Mouse (Mus musculus) limb, embryonic 14.5 days (tissue): Measurements from ENCODE around the gene Rgs8. TPM values are rescaled to one million over a fixed set of nuclear protein-coding genes. Genes with fewer than 3 reads are reported as not detected.

ENCODE experiments used
- ATAC-seq: fragments of 200-750 bp; cut with Nextera tagmentation; 2 replicates; pipeline ENCODE4 v1.8.0; 2017; ENCODE audit warnings: low read depth, moderate number of reproducible peaks, moderate TSS enrichment; ENCODE audit not compliant: low FRiP score
- DNase-seq: peaks from one replicate; pipeline ENCODE4 v3.0.0-alpha.2; 2015; ENCODE audit warnings: low spot score
- H3K27ac ChIP-seq: fragments of 300-500 bp; sonication (generic); replicated peaks from 2 replicates; pipeline ENCODE4 v1.5.1; 2014; ENCODE audit warnings: low read depth, mild to moderate bottlenecking, low read length, moderate library complexity, mixed read lengths
- H3K27me3 ChIP-seq: fragments of 300-500 bp; sonication (generic); 2 replicates; pipeline ENCODE4 v1.6.1; 2014; ENCODE audit warnings: low read length, mixed read lengths; ENCODE audit not compliant: control insufficient read depth, insufficient read depth
- H3K36me3 ChIP-seq: fragments of 300-500 bp; sonication (generic); 2 replicates; pipeline ENCODE4 v1.6.1; 2014; ENCODE audit warnings: mild to moderate bottlenecking, low read length, moderate library complexity, mixed read lengths; ENCODE audit not compliant: control insufficient read depth, insufficient read depth
- H3K4me1 ChIP-seq: fragments of 300-500 bp; sonication (generic); 2 replicates; pipeline ENCODE4 v1.6.1; 2014; ENCODE audit warnings: antibody characterized with exemption, low read length, mixed read lengths; ENCODE audit not compliant: control insufficient read depth, insufficient read depth
- H3K4me2 ChIP-seq: fragments of 300-500 bp; sonication (generic); replicated peaks from 2 replicates; pipeline ENCODE4 v1.6.1; 2014; ENCODE audit warnings: low read depth, mild to moderate bottlenecking, low read length, moderate library complexity; ENCODE audit not compliant: severe bottlenecking
- H3K4me3 ChIP-seq: fragments of 300-500 bp; sonication (generic); replicated peaks from 2 replicates; pipeline ENCODE4 v1.5.1; 2014; ENCODE audit warnings: low read length
- H3K9ac ChIP-seq: fragments of 300-500 bp; sonication (generic); 2 replicates; pipeline ENCODE4 v1.6.1; 2014; ENCODE audit warnings: mild to moderate bottlenecking, low read depth, low read length, moderate library complexity; ENCODE audit not compliant: severe bottlenecking
- H3K9me3 ChIP-seq: fragments of 300-500 bp; sonication (generic); 2 replicates; pipeline ENCODE4 v1.6.1; 2016; ENCODE audit warnings: low read length; ENCODE audit not compliant: control insufficient read depth
- POLR2A ChIP-seq: fragments of 200-500 bp; IDR thresholded peaks from 2 replicates; pipeline ENCODE4 v1.8.0; 2012; ENCODE audit warnings: inconsistent platforms, mild to moderate bottlenecking, moderate library complexity, borderline replicate concordance; ENCODE audit not compliant: insufficient read depth, insufficient read length; ENCODE audit errors: extremely low read depth
- WGBS: fragments of 180-500 bp; shearing (Covaris S2); extraction: QIAGEN DNeasy Blood & Tissue Kit; methylation state at CpG from one replicate; pipeline ENCODE4 v1.1.7; 2014; 5-methylcytosine and 5-hydroxymethylcytosine counted together
- polyA plus RNA-seq, 2 experiments: library from polyadenylated mRNA; depleted of rRNA in 1 of 2; stranded (reverse) in 1 of 2; unstranded in 1 of 2; fragments of >200 nt; fragmentation: Nextera tagmentation in 1 of 2; extraction: Ambion mirVana in 1 of 2; gene quantifications; 2 replicates each; pipeline versions ENCODE4 v1.2.1 to v1.2.3; 2012 to 2014

Rgs8 gene
- polyA plus RNA-seq, 2 experiments = 1.3 to 1.9 TPM

DNA sequence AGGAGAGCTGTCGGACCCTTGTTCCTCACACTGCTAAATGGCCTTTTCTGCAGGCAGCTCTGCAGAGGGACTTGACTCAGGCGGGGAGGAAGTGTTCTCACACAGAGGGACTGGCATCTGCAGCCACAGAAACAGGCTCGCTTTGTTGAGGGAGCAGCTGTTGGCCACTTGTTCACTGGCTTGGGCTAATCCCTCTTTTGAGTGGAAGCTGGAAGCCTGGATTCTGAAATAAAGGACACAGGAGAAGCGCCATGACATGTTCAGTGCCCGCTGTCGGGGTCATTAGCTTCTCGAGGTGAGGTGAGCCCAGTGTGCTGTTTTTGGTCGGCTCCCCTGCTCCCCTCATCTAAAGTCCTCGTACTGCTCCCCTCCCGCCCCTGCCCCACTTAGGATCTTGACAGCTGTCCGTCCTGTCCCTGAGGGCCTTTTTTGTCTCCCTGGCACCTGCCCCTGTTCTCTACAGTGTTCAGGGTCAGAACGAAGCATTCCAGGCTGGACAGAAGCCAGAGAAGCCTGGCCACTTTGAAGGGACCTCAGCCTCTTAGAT, 50.7 kb downstream of the Rgs8 start:
- Histone ChIP-seq H3K36me3 (no peaks in the 10 kb centered on the region), H3K4me3 (no peak overlapping the region), H3K9ac (no peak overlapping the region), H3K4me1 (peaks cover 52% of the 10 kb centered on the region), H3K27ac (no peak overlapping the region), H3K9me3 (0 out of 2 replicates have a peak, but pooled peaks cover 4% of the 10 kb centered on the region), H3K27me3 (no peaks in the 10 kb centered on the region), H3K4me2 (no peak overlapping the region; the same call in 1 of the 2 replicates)
- 7% methylated on average over 10 of the region's 12 CpGs for WGBS
- TF ChIP-seq POLR2A = no peak
- DNase-seq (peak; percentile 64), ATAC-seq (peak; percentile 49)

DNA sequence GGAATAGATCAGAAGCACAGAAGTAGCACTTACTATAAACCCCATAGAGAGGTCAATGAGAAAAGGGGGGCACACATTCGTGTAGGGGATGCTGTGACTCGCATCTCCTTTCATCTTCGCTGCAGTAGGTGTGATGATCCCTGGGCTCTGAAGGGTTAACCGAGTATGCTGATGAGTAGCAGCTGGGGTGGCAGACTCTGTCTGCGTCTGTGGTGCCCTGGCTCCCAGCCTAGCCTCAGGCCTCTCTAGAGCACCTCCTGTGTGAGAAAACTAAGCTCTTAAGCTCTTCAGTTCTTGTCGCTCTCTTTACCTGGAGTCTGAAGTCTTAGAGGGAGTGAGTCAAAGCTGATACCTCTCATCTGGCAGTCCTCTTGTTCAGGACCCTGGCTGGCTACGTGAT, 51.3 kb downstream of the Rgs8 start:
- WGBS = 9% methylated on average over 7 of the region's 7 CpGs
- 0 out of 2 replicates have a peak, but pooled peaks cover 4% of the 10 kb centered on the region for H3K9me3 ChIP-seq
- DNase-seq = no peak
- no peak overlapping the region for H3K9ac ChIP-seq
- H3K27ac ChIP-seq = no peak overlapping the region
- no peak for ATAC-seq
- H3K4me1 ChIP-seq = peaks cover 46% of the 10 kb centered on the region
- no peak overlapping the region for H3K4me3 ChIP-seq
- no peaks in the 10 kb centered on the region for H3K36me3 ChIP-seq
- no peaks in the 10 kb centered on the region for H3K27me3 ChIP-seq
- no peak overlapping the region for H3K4me2 ChIP-seq
- TF ChIP-seq POLR2A = no peak

- TF ChIP-seq POLR2A = no peak
- 26% methylated on average over 3 of the region's 3 CpGs for WGBS
- H3K36me3 ChIP-seq = no peaks in the 10 kb centered on the region
- DNase-seq (peak; percentile 53), ATAC-seq (peak; percentile 77)
- no peak overlapping the region for H3K27ac ChIP-seq
- H3K27me3 ChIP-seq = no peaks in the 10 kb centered on the region
- no peak overlapping the region for H3K4me2 ChIP-seq
- H3K4me3 ChIP-seq = no peak overlapping the region
- no peak overlapping the region for H3K9ac ChIP-seq
- H3K4me1 ChIP-seq = peaks cover 38% of the 10 kb centered on the region
- 0 out of 2 replicates have a peak, but pooled peaks cover 4% of the 10 kb centered on the region for H3K9me3 ChIP-seq
These were observed 52.2 kb downstream of the Rgs8 start for GRCm38 (mm10) chr1:153704996-153705395.

GRCm38 (mm10) chr1:153708626-153709025, 55.8 kb downstream of the Rgs8 start:
- no peak for ATAC-seq
- H3K4me1 ChIP-seq = peaks cover 17% of the 10 kb centered on the region
- no peak overlapping the region for H3K27ac ChIP-seq
- 83% methylated on average over 5 of the region's 5 CpGs for WGBS
- no peaks in the 10 kb centered on the region for H3K36me3 ChIP-seq
- TF ChIP-seq POLR2A = no peak
- H3K9me3 ChIP-seq = 0 out of 2 replicates have a peak, but pooled peaks cover 4% of the 10 kb centered on the region
- no peaks in the 10 kb centered on the region for H3K27me3 ChIP-seq
- H3K4me2 ChIP-seq = no peak overlapping the region
- no peak overlapping the region for H3K9ac ChIP-seq
- no peak overlapping the region for H3K4me3 ChIP-seq
- DNase-seq = no peak

DNA sequence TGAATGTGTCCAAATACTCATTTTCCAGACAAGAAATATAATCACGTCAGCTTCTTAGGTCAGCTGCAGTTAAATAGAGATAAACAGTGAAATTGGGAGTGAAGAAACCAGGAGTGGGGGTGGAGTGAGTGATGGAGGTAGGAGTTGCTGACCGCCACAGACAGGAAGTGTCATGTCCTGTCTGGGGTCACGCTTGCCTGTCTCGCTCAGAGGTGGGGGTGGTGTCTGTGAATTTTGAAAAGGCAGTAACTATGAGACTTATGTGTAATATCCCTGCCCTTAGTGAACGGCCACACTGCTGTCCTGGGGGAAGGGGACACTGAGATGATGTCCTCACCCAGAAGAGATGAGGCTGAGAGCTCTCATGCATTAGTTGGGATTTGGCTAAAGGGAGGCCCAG, 56.6 kb downstream of the Rgs8 start:
- H3K36me3 ChIP-seq = no peaks in the 10 kb centered on the region
- 0 out of 2 replicates have a peak, but pooled peaks cover 4% of the 10 kb centered on the region for H3K9me3 ChIP-seq
- no peak for TF ChIP-seq POLR2A
- WGBS = 65% methylated on average over 5 of the region's 5 CpGs
- no peaks in the 10 kb centered on the region for H3K27me3 ChIP-seq
- ATAC-seq (no peak), DNase-seq (no peak)
- no peak overlapping the region for H3K27ac ChIP-seq
- peaks cover 9% of the 10 kb centered on the region for H3K4me1 ChIP-seq
- H3K4me2 ChIP-seq = no peak overlapping the region
- no peak overlapping the region for H3K9ac ChIP-seq
- H3K4me3 ChIP-seq = no peak overlapping the region
